Mouse (Mus musculus) brain, embryonic 14.5 days (tissue): ENCODE results near the gene Isy1.

ENCODE experiments used
- CTCF ChIP-seq: fragments of 200-500 bp; IDR thresholded peaks from 2 replicates; pipeline ENCODE4 v1.5.1; 2012; ENCODE audit warnings: inconsistent platforms, mild to moderate bottlenecking, moderate library complexity, borderline replicate concordance; ENCODE audit not compliant: insufficient read depth, insufficient read length; ENCODE audit errors: extremely low read depth
- POLR2A ChIP-seq: fragments of 200-500 bp; IDR thresholded peaks from 2 replicates; pipeline ENCODE4 v1.6.1; 2012; ENCODE audit warnings: mild to moderate bottlenecking, inconsistent platforms, borderline replicate concordance; ENCODE audit not compliant: poor library complexity, insufficient read depth, insufficient read length, severe bottlenecking; ENCODE audit errors: extremely low read depth

- no peak for TF ChIP-seq POLR2A
- TF ChIP-seq CTCF, result no peak
Observed at GRCm38 (mm10) chr6:87797321-87797720, 41.3 kb downstream of the Isy1 start.
